Mouse (Mus musculus): Measurements from ENCODE around the gene Ttn. TPM values are rescaled to one million over a fixed set of nuclear protein-coding genes. Genes with fewer than 3 reads are reported as not detected.
"Not testable (repeated sequence)": the region's sequence is repeated elsewhere in the genome, so short reads cannot be mapped to it uniquely, and the experiment has no call there.

The Ttn gene
- total RNA-seq (2021) = 1,000 to 10,000 TPM; 2,325 to 2,346 TPM

- peak; percentile 88 for DNase-seq
These were observed at the start of gene Ttn for GRCm38 (mm10) chr2:76982391-76983145. Ttn (minus strand) TSS chr2:76982547.

GRCm38 (mm10) chr2:77020649-77021048 lies 38.3 kb upstream of the Ttn start:
- no peak for DNase-seq

GRCm38 (mm10) chr2:77017735-77018134 lies 35.4 kb upstream of the Ttn start:
- DNase-seq = no peak

- DNase-seq = not testable (repeated sequence)
These were observed 31.1 kb upstream of the Ttn start for GRCm38 (mm10) chr2:77013449-77013848.

GRCm38 (mm10) chr2:77011981-77012380 lies 29.6 kb upstream of the Ttn start:
- DNase-seq = peak; percentile 32

GRCm38 (mm10) chr2:77007015-77007414 lies 24.7 kb upstream of the Ttn start:
- DNase-seq = no peak

- DNase-seq = no peak
These were observed 20.8 kb upstream of the Ttn start for GRCm38 (mm10) chr2:77003148-77003547.

GRCm38 (mm10) chr2:76998351-76998750 lies 16.0 kb upstream of the Ttn start:
- peak; percentile 58 for DNase-seq

GRCm38 (mm10) chr2:76992493-76993201 lies 10.3 kb upstream of the Ttn start:
- no peak for DNase-seq

GRCm38 (mm10) chr2:76987317-76987716 lies 5.0 kb upstream of the Ttn start:
- DNase-seq = no peak

GRCm38 (mm10) chr2:76984384-76984783 lies 2.0 kb upstream of the Ttn start:
- DNase-seq = no peak

GRCm38 (mm10) chr2:76983601-76984000 lies 1.3 kb upstream of the Ttn start:
- no peak for DNase-seq

GRCm38 (mm10) chr2:76981717-76982116 lies 630 bp downstream of the Ttn start:
- peak; percentile 69 for DNase-seq

GRCm38 (mm10) chr2:76980146-76980545 lies 2.2 kb downstream of the Ttn start:
- peak; percentile 71 for DNase-seq

- no peak for DNase-seq
These were observed 4.7 kb downstream of the Ttn start for GRCm38 (mm10) chr2:76977650-76978049.

- DNase-seq = no peak
These were observed 10.3 kb downstream of the Ttn start for GRCm38 (mm10) chr2:76972051-76972450.

GRCm38 (mm10) chr2:76971069-76971468 lies 11.3 kb downstream of the Ttn start:
- DNase-seq = no peak

- no peak for DNase-seq
These were observed 11.7 kb downstream of the Ttn start for GRCm38 (mm10) chr2:76970669-76971068.

GRCm38 (mm10) chr2:76970204-76970603 lies 12.1 kb downstream of the Ttn start:
- DNase-seq = no peak

GRCm38 (mm10) chr2:76969637-76970036 lies 12.7 kb downstream of the Ttn start:
- DNase-seq = no peak

GRCm38 (mm10) chr2:76968919-76969318 lies 13.4 kb downstream of the Ttn start:
- peak; percentile 81 for DNase-seq

- DNase-seq = no peak
These were observed 15.8 kb downstream of the Ttn start for GRCm38 (mm10) chr2:76966582-76966981.

- DNase-seq = no peak
These were observed 16.3 kb downstream of the Ttn start for GRCm38 (mm10) chr2:76966013-76966412.

- no peak for DNase-seq
These were observed 16.8 kb downstream of the Ttn start for GRCm38 (mm10) chr2:76965542-76965941.
